Mouse (Mus musculus) intestine, postnatal 0 days (tissue): ENCODE data around the gene Arid3a. TPM values are rescaled to one million over a fixed set of nuclear protein-coding genes. Genes with fewer than 3 reads are reported as not detected.
A peak's percentile ranks its signal among the peaks of the same experiment; 100 is the strongest.

Source experiments
- ATAC-seq: fragments of 200-750 bp; cut with Nextera tagmentation; 2 replicates; pipeline ENCODE4 v1.8.0; 2017; ENCODE audit warnings: mild to moderate bottlenecking, moderate TSS enrichment, moderate library complexity
- H3K27ac ChIP-seq: fragments of 300-500 bp; sonication (generic); 2 replicates; pipeline ENCODE4 v1.5.1; 2014; ENCODE audit warnings: mild to moderate bottlenecking, low read depth, low read length, moderate library complexity
- H3K27me3 ChIP-seq: fragments of 300-500 bp; sonication (generic); replicated peaks from 2 replicates; pipeline ENCODE4 v1.6.1; 2014; ENCODE audit warnings: low read length, mixed read lengths; ENCODE audit not compliant: control insufficient read depth, insufficient read depth
- H3K36me3 ChIP-seq: fragments of 300-500 bp; sonication (generic); 2 replicates; pipeline ENCODE4 v1.6.1; 2014; ENCODE audit warnings: mild to moderate bottlenecking, moderate library complexity; ENCODE audit not compliant: control insufficient read depth, insufficient read depth
- H3K4me1 ChIP-seq: fragments of 300-500 bp; sonication (generic); replicated peaks from 2 replicates; pipeline ENCODE4 v1.6.1; 2014; ENCODE audit warnings: antibody characterized with exemption, low read length, mixed read lengths; ENCODE audit not compliant: control insufficient read depth, insufficient read depth
- H3K4me2 ChIP-seq: fragments of 300-500 bp; sonication (generic); replicated peaks from 2 replicates; pipeline ENCODE4 v1.6.1; 2014; ENCODE audit warnings: low read depth, mild to moderate bottlenecking, moderate library complexity
- H3K4me3 ChIP-seq: fragments of 300-500 bp; sonication (generic); 2 replicates; pipeline ENCODE4 v1.5.1; 2014; ENCODE audit warnings: low read depth, low read length
- H3K9ac ChIP-seq: fragments of 300-500 bp; sonication (generic); 2 replicates; pipeline ENCODE4 v1.6.1; 2014; ENCODE audit warnings: mild to moderate bottlenecking, low read depth, low read length
- H3K9me3 ChIP-seq: fragments of 300-500 bp; sonication (generic); 2 replicates; pipeline ENCODE4 v1.6.1; 2016; ENCODE audit warnings: mixed run types; ENCODE audit not compliant: control insufficient read depth
- CTCF ChIP-seq: sonication (generic); IDR thresholded peaks from 2 replicates; pipeline ENCODE4 v1.5.1; 2016; ENCODE audit warnings: low read depth, mild to moderate bottlenecking, control low read depth, antibody characterized with exemption, moderate library complexity
- WGBS: fragments of 180-500 bp; shearing (Covaris S2); extraction: QIAGEN DNeasy Blood & Tissue Kit; methylation state at CpG from one replicate; pipeline ENCODE4 v1.1.7; 2014; 5-methylcytosine and 5-hydroxymethylcytosine counted together
- polyA plus RNA-seq: library from polyadenylated mRNA; unstranded; fragments of >200 nt; fragmentation: Nextera tagmentation; extraction: Ambion mirVana; gene quantifications from 2 replicates; pipeline ENCODE4 v1.2.1, GENCODE M21; 2015

Arid3a gene
- polyA plus RNA-seq, 1 experiment from 2014 or later: 8.7 TPM

- 91% methylated on average over 6 of the region's 6 CpGs for WGBS
- no peak for ATAC-seq
- H3K9ac ChIP-seq: no peak overlapping the region
Measured at GRCm38 (mm10) chr10:79991548-79991947, 64.7 kb downstream of the Arid3a start.

DNA sequence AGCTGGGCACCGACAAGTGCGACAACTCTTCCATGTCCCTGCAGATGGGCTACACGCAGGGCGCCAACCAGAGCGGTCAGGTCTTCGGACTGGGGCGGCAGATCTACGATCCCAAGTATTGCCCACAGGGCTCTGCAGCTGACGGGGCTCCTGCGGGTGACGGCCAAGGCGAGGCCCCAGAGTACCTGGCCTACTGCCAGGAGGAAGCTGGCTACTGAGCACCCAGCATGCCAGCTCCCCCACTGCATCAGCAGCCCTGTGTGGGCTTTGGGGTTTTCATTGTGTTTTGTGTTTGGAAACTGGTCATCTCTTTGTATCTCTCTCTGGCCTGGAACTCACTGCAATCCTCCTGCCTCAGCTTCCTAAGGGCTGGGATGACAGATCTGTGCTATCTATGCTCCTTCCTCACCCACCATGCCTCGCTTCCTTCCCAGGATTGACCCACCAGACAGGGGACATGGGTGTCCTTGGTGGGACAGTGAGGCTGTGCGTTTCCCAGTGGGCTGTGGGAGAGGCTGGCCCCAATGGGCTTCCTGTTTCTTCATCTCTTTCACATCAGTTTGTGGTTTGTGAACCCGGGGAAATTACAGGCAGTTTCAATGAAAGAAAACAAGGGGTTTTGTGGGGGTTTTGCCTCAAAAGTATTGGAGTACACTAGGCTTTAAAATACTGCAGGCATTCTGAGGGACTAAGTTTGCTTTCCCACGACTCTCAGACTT is 67.7 kb downstream of the Arid3a start:
- no peak for ATAC-seq
- Histone ChIP-seq H3K27me3 (no peaks in the 10 kb centered on the region), H3K4me1 (no peaks in the 10 kb centered on the region), H3K4me2 (no peak overlapping the region), H3K4me3 (no peak overlapping the region), H3K36me3 (peaks cover 28% of the 10 kb centered on the region), H3K9ac (no peak overlapping the region), H3K9me3 (no peaks in the 10 kb centered on the region), H3K27ac (no peak overlapping the region)
- 65% methylated on average over 16 of the region's 16 CpGs for WGBS
- no peak for TF ChIP-seq CTCF

More at GRCm38 (mm10) chr10:79991548-79991947, 64.7 kb downstream of the Arid3a start:
- H3K4me2 ChIP-seq: no peak overlapping the region
- peaks cover 28% of the 10 kb centered on the region for H3K36me3 ChIP-seq
- TF ChIP-seq CTCF: peak; percentile 58
- no peaks in the 10 kb centered on the region for H3K9me3 ChIP-seq
- no peaks in the 10 kb centered on the region for H3K4me1 ChIP-seq
- H3K4me3 ChIP-seq: no peak overlapping the region
- no peak overlapping the region for H3K27ac ChIP-seq
- no peaks in the 10 kb centered on the region for H3K27me3 ChIP-seq

GRCm38 (mm10) chr10:79995636-79996035 is 68.8 kb downstream of the Arid3a start:
- Histone ChIP-seq H3K4me3 (no peak overlapping the region), H3K4me1 (no peaks in the 10 kb centered on the region), H3K27ac (no peak overlapping the region)

DNA sequence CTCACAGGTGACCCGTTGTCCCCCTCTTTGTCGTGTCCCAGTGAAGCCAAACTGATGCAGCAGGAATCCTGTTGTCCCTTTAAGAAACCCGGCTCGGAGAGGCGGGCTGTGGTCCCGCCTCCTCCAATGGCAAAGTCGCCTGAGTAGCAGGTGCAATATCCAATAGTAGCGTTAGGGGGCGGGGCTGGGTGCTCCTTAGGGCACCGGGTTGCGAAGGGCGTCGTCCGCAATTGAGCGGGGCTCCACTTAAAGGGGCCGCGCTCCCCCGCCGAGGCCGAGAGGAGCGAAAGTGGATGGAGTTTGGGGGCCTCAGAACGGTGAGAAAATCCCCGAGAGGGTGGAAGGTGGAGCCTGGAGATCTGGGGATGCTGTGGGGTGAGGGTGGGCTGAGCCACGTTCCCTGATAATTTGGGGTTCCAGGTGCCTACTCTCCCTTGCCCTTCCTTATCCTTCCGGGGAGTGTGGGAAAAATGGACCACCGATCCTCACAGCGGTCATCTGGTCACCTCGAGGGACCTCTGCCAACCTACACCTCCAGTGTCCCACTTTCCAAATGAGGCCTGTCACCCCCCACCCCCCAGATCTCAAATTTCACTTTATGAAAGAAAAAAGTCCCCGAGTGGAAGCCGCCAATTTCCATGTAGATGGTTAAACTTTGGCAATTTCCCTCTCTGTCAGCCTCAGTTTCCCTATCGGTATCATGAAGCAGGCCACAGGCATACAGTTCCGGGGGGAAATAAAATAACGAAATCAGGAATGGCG is 69.6 kb downstream of the Arid3a start, which contains the start of gene Abca7:
Abca7 (plus strand) TSS at position 223 of the 762 bp plus-strand sequence.
- no peaks in the 10 kb centered on the region for H3K4me1 ChIP-seq
- peak within 1 kb of the TSS; percentile 55 for H3K4me3 ChIP-seq
- WGBS: under 1% methylated on average over 34 of the region's 34 CpGs
- peak within 1 kb of the TSS; percentile 23 for H3K27ac ChIP-seq
- peak; percentile 33; the same call in 1 of the 2 replicates for TF ChIP-seq CTCF
- H3K36me3 ChIP-seq: peaks cover 33% of the 10 kb centered on the region
- peak; percentile 85 for ATAC-seq
- peak within 1 kb of the TSS; percentile 57 for H3K9ac ChIP-seq
- no peaks in the 10 kb centered on the region for H3K27me3 ChIP-seq
- H3K4me2 ChIP-seq: peak within 1 kb of the TSS; percentile 94
- no peaks in the 10 kb centered on the region for H3K9me3 ChIP-seq

More at GRCm38 (mm10) chr10:79995636-79996035, 68.8 kb downstream of the Arid3a start:
- H3K27me3 ChIP-seq: no peaks in the 10 kb centered on the region
- no peak for TF ChIP-seq CTCF
- no peaks in the 10 kb centered on the region for H3K9me3 ChIP-seq
- no peak overlapping the region for H3K9ac ChIP-seq
- peaks cover 28% of the 10 kb centered on the region for H3K36me3 ChIP-seq
- 67% methylated on average over 1 of the region's 1 CpGs for WGBS
- ATAC-seq: no peak
- no peak overlapping the region for H3K4me2 ChIP-seq

GRCm38 (mm10) chr10:79997034-79997760 is 70.4 kb downstream of the Arid3a start:
- 2% methylated on average over 35 of the region's 35 CpGs for WGBS
- peaks cover 26% of the 10 kb centered on the region for H3K36me3 ChIP-seq
- H3K9ac ChIP-seq: peak overlapping the region; percentile 57
- H3K9me3 ChIP-seq: no peaks in the 10 kb centered on the region
- TF ChIP-seq CTCF: no peak
- H3K4me2 ChIP-seq: peak overlapping the region; percentile 94
- no peaks in the 10 kb centered on the region for H3K4me1 ChIP-seq
- peak; percentile 23 for ATAC-seq
- H3K27ac ChIP-seq: peak overlapping the region; percentile 23; the same call in 1 of the 2 replicates
- no peaks in the 10 kb centered on the region for H3K27me3 ChIP-seq
- peak overlapping the region; percentile 55 for H3K4me3 ChIP-seq

GRCm38 (mm10) chr10:79997819-79998218 is 71.0 kb downstream of the Arid3a start:
- H3K4me2 ChIP-seq: peak overlapping the region; percentile 94

More at GRCm38 (mm10) chr10:79997819-79998218, 71.0 kb downstream of the Arid3a start:
- no peaks in the 10 kb centered on the region for H3K4me1 ChIP-seq
- no peaks in the 10 kb centered on the region for H3K9me3 ChIP-seq
- peaks cover 20% of the 10 kb centered on the region for H3K36me3 ChIP-seq
- ATAC-seq: no peak
- H3K27ac ChIP-seq: no peak overlapping the region
- 21% methylated on average over 15 of the region's 15 CpGs for WGBS
- no peaks in the 10 kb centered on the region for H3K27me3 ChIP-seq
- H3K9ac ChIP-seq: no peak overlapping the region
- H3K4me3 ChIP-seq: peak overlapping the region; percentile 55
- TF ChIP-seq CTCF: no peak
